Mouse (Mus musculus) myocyte (in vitro differentiated cells): ENCODE results near the gene Trpc3.

Experiments
- CEBPB ChIP-seq: IDR thresholded peaks from 2 replicates; pipeline ENCODE4 v1.6.1; 2011; ENCODE audit warnings: mild to moderate bottlenecking, moderate library complexity; ENCODE audit not compliant: poor library complexity, insufficient read depth, severe bottlenecking
- MYOD1 ChIP-seq, 3 experiments: IDR thresholded peaks; one replicate each; pipeline ENCODE4 v1.6.1; 2011; ENCODE audit warnings: control low read depth in 2 of 3, low read depth in 2 of 3, mild to moderate bottlenecking in 2 of 3, moderate library complexity in 1 of 3; ENCODE audit not compliant: insufficient read length in 2 of 3, control insufficient read depth in 1 of 3
- POLR2A ChIP-seq: IDR thresholded peaks from one replicate; pipeline ENCODE4 v1.6.1; 2011; ENCODE audit warnings: low read depth, mild to moderate bottlenecking, control low read depth, moderate library complexity; ENCODE audit not compliant: insufficient read length
- TCF12 ChIP-seq: IDR thresholded peaks from one replicate; pipeline ENCODE4 v1.6.1; 2011; ENCODE audit warnings: mild to moderate bottlenecking, control low read depth; ENCODE audit not compliant: poor library complexity, insufficient read depth, severe bottlenecking

DNA sequence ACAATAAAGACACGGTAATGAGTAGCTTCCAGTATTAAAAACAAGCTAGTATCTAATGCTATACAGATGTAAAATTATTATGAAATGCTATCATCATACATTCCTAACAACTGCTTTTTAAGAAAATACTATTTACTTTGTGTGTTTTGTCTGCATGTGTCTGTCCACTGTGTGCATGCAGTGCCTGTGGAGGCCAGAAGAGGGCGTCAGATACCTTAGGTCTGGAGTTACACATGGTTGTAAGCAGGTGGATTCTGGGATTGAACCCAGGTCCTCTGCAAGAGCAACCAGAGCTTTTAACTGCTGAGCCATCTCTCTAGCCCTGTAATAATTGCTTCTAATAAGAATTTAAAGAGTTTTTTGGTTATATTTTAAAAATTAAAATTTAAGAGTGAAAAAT, 49.2 kb downstream of the Trpc3 start:
- TF ChIP-seq POLR2A (no peak), MYOD1 (IDR thresholded peaks at IDR 0.05; ENCODE audit: control insufficient read depth in 1 of 3, insufficient read length in 2 of 3, low read depth in 2 of 3) (no peak), TCF12 (no peak), CEBPB (no peak)
